Mouse (Mus musculus): Measurements from ENCODE around the gene Kif5a.

Kif5a gene

DNA sequence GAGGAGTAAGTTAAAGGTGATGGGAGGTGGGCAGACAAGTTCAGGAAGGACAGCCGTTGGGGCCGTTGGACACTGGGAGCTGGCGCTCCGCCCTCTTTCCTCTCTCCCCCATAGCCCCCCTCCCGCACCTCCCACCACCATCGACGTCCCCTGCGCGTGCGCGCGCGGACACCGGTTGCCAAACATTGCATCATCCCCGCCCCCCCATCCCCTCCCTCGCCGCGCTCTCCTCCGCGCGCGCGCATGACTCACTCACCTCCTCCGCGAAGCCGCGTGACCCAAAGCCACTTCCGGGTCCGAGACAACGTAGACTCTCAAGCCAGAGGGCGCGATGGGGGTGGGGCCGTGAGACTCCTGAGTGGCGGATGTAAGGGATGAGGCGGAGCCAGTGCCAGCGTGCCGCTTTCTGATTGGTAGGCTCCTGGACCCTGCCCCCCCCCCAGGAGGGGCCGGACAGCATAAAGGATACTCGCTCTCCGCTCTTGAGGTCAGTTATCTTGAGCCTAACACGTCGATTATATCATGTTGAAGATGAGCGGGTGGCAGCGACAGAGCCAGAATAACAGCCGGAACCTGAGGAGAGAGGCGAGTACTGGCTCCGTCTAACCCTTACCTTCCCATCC lies 27.3 kb upstream of the Kif5a start:
- peak; percentile 81 for ATAC-seq (ENCODE audit: insufficient number of reproducible peaks, low FRiP score, low TSS enrichment)

- 0 out of 2 replicates have a peak, but pooled peaks have one; percentile 10 for ATAC-seq (ENCODE audit: insufficient number of reproducible peaks, low FRiP score, low TSS enrichment)
These were observed 26.5 kb upstream of the Kif5a start for GRCm38 (mm10) chr10:127289573-127290191.

DNA sequence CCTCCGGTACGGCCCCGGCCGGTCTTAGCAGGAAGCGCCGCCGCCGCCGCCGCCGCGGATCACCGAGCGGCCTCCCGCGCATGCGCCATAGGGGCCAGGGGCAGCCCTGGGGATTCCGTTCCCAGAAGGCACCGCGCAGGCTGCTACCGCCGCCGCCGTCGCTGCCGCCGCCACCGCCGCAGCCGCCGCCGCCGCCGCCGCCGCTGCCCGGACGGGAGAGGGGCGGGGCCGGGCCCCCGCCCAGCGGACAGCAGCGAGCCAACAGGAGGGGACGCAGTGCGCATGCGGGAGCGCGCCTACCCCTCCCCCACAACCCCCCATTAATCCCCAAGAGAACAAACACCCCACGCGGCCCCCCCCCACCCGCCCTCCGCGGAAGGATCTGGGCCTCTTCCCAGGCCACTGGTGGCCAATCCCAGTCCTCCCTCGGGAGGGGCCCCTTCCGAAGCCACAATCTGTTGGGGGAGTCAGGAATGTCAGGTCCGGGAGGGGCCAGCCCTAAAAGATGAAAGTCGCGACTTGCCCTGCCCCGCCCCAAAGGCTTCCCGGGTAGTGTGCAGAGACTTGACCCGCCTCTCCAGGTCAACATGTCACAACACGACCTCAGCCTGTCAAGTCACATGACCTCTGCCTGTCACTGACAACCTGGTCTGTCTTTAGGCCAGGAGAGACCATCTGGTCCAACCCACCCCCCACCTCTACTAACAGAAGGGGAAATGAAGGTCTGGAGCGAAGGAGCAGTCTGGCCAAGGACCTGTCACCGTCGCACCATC lies 25.8 kb upstream of the Kif5a start, which contains the start of gene Mbd6:
Gene Mbd6 (minus strand): TSS at position 219 of the 773 bp plus-strand sequence.
- peak; percentile 51 for ATAC-seq (ENCODE audit: insufficient number of reproducible peaks, low FRiP score, low TSS enrichment)

DNA sequence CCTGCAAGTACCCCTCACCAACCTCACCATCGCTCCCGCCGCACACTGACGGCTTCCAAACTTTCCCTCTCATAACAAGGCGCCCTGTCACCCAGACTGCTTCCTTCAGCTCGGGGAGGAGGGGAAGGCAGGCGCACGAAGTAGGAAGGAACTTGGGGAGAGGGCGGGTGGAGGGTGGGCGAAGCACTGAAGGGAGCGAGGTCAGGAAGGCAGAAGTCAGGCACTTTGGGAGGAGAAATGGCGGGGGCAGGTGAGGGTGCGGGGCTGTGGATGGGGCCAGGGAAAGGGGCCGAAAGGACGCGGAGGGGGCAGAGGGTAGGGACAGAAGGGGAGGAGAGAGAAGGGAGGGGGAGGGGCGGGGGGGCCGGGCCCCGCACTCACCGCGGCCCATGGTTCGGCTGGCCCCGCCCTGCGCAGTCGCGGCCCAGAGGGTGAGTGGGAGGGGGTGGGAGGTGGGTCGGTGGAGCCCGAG lies 25.2 kb upstream of the Kif5a start:
- ATAC-seq (ENCODE audit: insufficient number of reproducible peaks, low FRiP score, low TSS enrichment), result no peak

GRCm38 (mm10) chr10:127287936-127288293 lies 24.8 kb upstream of the Kif5a start:
- ATAC-seq (ENCODE audit: insufficient number of reproducible peaks, low FRiP score, low TSS enrichment), result no peak

- ATAC-seq (ENCODE audit: insufficient number of reproducible peaks, low FRiP score, low TSS enrichment), result no peak
These were observed 24.3 kb upstream of the Kif5a start for GRCm38 (mm10) chr10:127287271-127287935.

DNA sequence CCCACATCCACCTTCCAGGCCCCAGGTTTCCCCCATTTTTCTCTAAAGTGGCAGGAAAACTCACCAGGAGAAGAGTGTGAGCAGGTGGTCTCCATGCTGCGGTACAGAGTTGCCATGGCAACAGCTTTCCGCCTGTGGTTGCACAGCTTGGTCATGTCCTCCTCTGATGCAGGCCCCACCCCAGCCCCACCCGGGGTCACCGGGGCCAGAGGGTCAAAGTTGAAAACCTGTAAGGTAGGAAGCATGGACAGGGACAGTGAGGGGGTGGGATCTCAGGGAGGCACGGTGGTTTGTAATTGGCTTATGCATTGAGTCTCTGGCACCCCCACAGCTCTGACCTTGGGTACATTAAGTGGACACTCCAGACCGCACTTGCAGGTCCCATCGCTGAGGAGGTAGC lies 23.6 kb upstream of the Kif5a start:
- no peak for ATAC-seq (ENCODE audit: insufficient number of reproducible peaks, low FRiP score, low TSS enrichment)

DNA sequence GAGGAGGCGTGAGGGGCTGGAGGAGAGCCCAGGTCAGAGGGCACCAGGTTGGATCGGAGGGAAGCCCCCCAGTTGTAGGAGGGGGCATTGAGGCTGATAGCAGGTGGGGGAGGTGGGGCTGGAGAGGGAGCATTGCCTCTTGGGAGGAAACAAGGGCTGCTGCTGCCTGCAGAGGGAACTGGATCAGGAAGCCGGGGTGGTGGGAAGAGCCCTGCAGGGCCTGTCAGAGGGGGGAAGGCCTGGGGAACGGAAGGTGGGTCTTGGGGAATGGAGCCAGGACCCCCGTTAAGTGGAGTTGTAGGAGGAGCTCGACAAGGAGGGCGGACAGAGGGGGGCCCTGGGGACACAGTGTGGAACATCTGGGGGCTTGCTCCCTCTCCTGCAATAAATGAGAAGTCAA lies 23.0 kb upstream of the Kif5a start:
- ATAC-seq (ENCODE audit: insufficient number of reproducible peaks, low FRiP score, low TSS enrichment), result no peak

- ATAC-seq (ENCODE audit: insufficient number of reproducible peaks, low FRiP score, low TSS enrichment), result no peak
These were observed 22.5 kb upstream of the Kif5a start for GRCm38 (mm10) chr10:127285644-127286043.

GRCm38 (mm10) chr10:127284724-127285500 lies 21.8 kb upstream of the Kif5a start:
- no peak for ATAC-seq (ENCODE audit: insufficient number of reproducible peaks, low FRiP score, low TSS enrichment)

- ATAC-seq (ENCODE audit: insufficient number of reproducible peaks, low FRiP score, low TSS enrichment), result no peak
These were observed 21.0 kb upstream of the Kif5a start for GRCm38 (mm10) chr10:127284105-127284622.

- no peak for ATAC-seq (ENCODE audit: insufficient number of reproducible peaks, low FRiP score, low TSS enrichment)
These were observed 19.6 kb upstream of the Kif5a start for GRCm38 (mm10) chr10:127282620-127283215.

GRCm38 (mm10) chr10:127281316-127281715 lies 18.2 kb upstream of the Kif5a start:
- ATAC-seq (ENCODE audit: insufficient number of reproducible peaks, low FRiP score, low TSS enrichment), result no peak

GRCm38 (mm10) chr10:127279730-127280129 lies 16.6 kb upstream of the Kif5a start:
- ATAC-seq (ENCODE audit: insufficient number of reproducible peaks, low FRiP score, low TSS enrichment), result no peak

- no peak for ATAC-seq (ENCODE audit: insufficient number of reproducible peaks, low FRiP score, low TSS enrichment)
These were observed 11.3 kb upstream of the Kif5a start for GRCm38 (mm10) chr10:127274261-127275022.

DNA sequence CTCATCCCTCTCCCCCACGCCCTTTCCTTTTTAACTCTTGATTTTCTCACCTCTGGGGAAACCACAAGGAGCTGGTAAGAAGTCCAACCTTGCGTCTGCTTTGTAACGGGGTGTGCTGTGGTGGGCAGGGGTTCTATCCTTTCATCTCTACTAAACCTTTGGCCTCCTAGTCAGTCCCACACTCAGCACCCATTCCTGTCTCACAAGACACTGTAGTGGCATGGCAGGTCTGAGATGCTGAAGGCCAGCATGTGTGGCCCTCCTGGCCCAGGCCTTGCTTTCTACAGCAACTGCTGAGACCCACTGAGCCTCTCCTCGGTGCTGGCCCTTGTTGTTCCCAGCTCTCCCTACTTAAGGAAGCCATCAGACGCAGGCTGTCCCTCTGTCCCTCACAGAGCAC lies 9.2 kb upstream of the Kif5a start:
- no peak for ATAC-seq (ENCODE audit: insufficient number of reproducible peaks, low FRiP score, low TSS enrichment)

DNA sequence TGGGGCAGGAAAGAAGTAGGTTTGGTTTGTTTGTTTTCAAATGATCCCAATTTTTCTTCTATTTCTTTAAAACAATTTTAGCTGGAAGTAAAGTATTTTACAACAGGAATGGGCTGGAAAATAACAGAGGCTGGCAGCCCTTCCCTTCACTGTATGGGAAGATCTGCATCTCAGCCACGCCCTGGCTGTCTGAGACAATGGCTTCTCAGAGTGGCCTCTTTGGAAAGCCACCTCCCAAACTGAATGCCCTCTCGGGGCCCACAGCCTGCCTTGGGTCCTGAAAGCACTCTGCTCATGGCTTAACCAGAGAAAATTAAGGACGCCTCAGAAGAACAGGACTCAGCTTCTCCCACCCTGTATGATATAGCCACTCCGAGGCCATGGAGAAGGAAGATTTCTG lies 6.7 kb upstream of the Kif5a start:
- no peak for ATAC-seq (ENCODE audit: insufficient number of reproducible peaks, low FRiP score, low TSS enrichment)

DNA sequence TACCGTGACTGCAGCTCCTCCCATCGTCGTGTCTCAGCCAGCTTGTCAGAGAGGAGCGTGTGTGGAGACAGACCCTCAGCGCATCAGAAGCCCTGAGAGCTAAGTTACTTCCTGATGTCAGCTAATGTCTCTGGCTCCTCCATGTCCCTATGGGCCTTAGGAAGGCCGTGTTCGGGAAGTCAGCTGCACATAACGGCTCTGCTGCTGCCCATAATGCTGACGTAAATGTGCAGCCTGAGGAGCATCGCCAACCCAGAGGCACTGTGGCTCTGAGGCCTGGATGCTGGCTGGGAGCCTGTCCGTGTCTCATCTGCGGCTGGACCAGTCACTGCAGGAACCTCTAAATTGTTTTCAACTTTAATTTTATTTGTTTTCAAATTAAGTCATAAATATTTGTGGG lies 5.9 kb upstream of the Kif5a start:
- ATAC-seq (ENCODE audit: insufficient number of reproducible peaks, low FRiP score, low TSS enrichment), result no peak

GRCm38 (mm10) chr10:127268401-127268800 lies 5.3 kb upstream of the Kif5a start:
- ATAC-seq (ENCODE audit: insufficient number of reproducible peaks, low FRiP score, low TSS enrichment), result no peak

Measured in cerebellum, adult (tissue).